In genomic region chr17:72237315-72237714, GRCm38 (mm10) we compare ENCODE assay signal across 10 mouse cellular contexts.
DNase-seq lines count a peak whose midpoint lies in the region; ATAC-seq and TF ChIP-seq lines count a peak whose summit lies in the region.
"Had no signal": no experiment of that assay in that cellular context is flagged by ENCODE, and none has a peak within 500 bp of the region (broad histone marks: within the 10 kb centered on the region; RNA-seq: fewer than 3 reads in every experiment).

No protein-coding gene starts in this region.

- no peaks in the 10 kb centered on the region for H3K36me3 ChIP-seq in forebrain, embryonic 15.5 days
- no peaks in the 10 kb centered on the region for H3K36me3 ChIP-seq in forebrain, embryonic 12.5 days (replicated peaks)
- no peaks in the 10 kb centered on the region for H3K36me3 ChIP-seq in intestine, postnatal 0 days (ENCODE audit: control insufficient read depth, insufficient read depth)

- no peak overlapping the region for H3K4me3 ChIP-seq in forebrain, embryonic 15.5 days
- no peak overlapping the region for H3K4me3 ChIP-seq in forebrain, embryonic 12.5 days (replicated peaks)
- H3K4me3 ChIP-seq in intestine, postnatal 0 days (ENCODE audit: low read depth, low read length) = no peak overlapping the region

- no peak overlapping the region for H3K27ac ChIP-seq in forebrain, embryonic 15.5 days (replicated peaks)
- no peak overlapping the region for H3K27ac ChIP-seq in forebrain, embryonic 12.5 days
- H3K27ac ChIP-seq in intestine, postnatal 0 days (ENCODE audit: low read depth, low read length) = no peak overlapping the region

- 24% methylated on average over 1 of the region's 1 CpGs for WGBS in forebrain, embryonic 15.5 days
- WGBS in forebrain, embryonic 12.5 days = 72% methylated on average over 1 of the region's 1 CpGs
- WGBS in intestine, postnatal 0 days = 88% methylated on average over 1 of the region's 1 CpGs

- ATAC-seq in forebrain, embryonic 15.5 days (replicated peaks) = peak; percentile 60; the same call in 1 of the 2 replicates
- ATAC-seq in forebrain, embryonic 12.5 days (ENCODE audit: low FRiP score) = no peak
- ATAC-seq in megakaryocyte progenitor cell, adult 5-6 weeks (replicated peaks; ENCODE audit: poor library complexity) = no peak
- ATAC-seq in intestine, postnatal 0 days = no peak

- 0 out of 2 replicates have a peak, but pooled peaks cover 3% of the 10 kb centered on the region for H3K9me3 ChIP-seq in forebrain, embryonic 15.5 days
- 0 out of 2 replicates have a peak, but pooled peaks cover 2% of the 10 kb centered on the region for H3K9me3 ChIP-seq in forebrain, embryonic 12.5 days
- H3K9me3 ChIP-seq in intestine, postnatal 0 days (ENCODE audit: control insufficient read depth) = no peaks in the 10 kb centered on the region

- H3K9ac ChIP-seq in forebrain, embryonic 15.5 days (replicated peaks) = no peak overlapping the region
- no peak overlapping the region for H3K9ac ChIP-seq in forebrain, embryonic 12.5 days
- H3K9ac ChIP-seq in intestine, postnatal 0 days (ENCODE audit: low read depth, low read length) = no peak overlapping the region

- no peak for TF ChIP-seq CTCF in intestine, postnatal 0 days (IDR thresholded peaks at IDR 0.05; ENCODE audit: low read depth)

- no peak overlapping the region for H3K4me2 ChIP-seq in forebrain, embryonic 15.5 days (replicated peaks)
- H3K4me2 ChIP-seq in forebrain, embryonic 12.5 days = no peak overlapping the region
- no peak overlapping the region for H3K4me2 ChIP-seq in intestine, postnatal 0 days (replicated peaks; ENCODE audit: low read depth)

- peak; percentile 5 to 6 for DNase-seq in left cerebral cortex, adult 18-20 months (ENCODE audit: low spot score in 2 of 2)
- DNase-seq in left cerebral cortex, postnatal 36 days (ENCODE audit: low spot score in 2 of 2) = no peak
- DNase-seq in NIH3T3 (ENCODE audit: low read depth) = peak; percentile 43
- peak; percentile 22 to 46 for DNase-seq in layer of hippocampus, postnatal 10 days (ENCODE audit: low spot score in 2 of 2)
- DNase-seq: thymus, postnatal 14 days had no signal

- no peaks in the 10 kb centered on the region for H3K27me3 ChIP-seq in forebrain, embryonic 15.5 days
- no peaks in the 10 kb centered on the region for H3K27me3 ChIP-seq in forebrain, embryonic 12.5 days
- no peaks in the 10 kb centered on the region for H3K27me3 ChIP-seq in intestine, postnatal 0 days (replicated peaks; ENCODE audit: control insufficient read depth, insufficient read depth, low read length)
- H3K27me3 ChIP-seq: CH12.LX had no signal

- intact Hi-C loops in left cerebral cortex, postnatal 36 days (cut with DNase I) = no loop called here

- H3K4me1 ChIP-seq in forebrain, embryonic 15.5 days = peaks cover 9% of the 10 kb centered on the region
- no peaks in the 10 kb centered on the region for H3K4me1 ChIP-seq in forebrain, embryonic 12.5 days
- H3K4me1 ChIP-seq in intestine, postnatal 0 days (replicated peaks; ENCODE audit: control insufficient read depth, insufficient read depth, low read length) = no peaks in the 10 kb centered on the region

Comparison
In these comparisons a context has a peak if more than half of its experiments do, and no peak if none do; other contexts are left out.
1. DNase-seq: peak in left cerebral cortex, adult 18-20 months (2 of 2), NIH3T3 (single experiment) and layer of hippocampus, postnatal 10 days (2 of 2); none in left cerebral cortex, postnatal 36 days (0 of 2).